Mouse (Mus musculus): ENCODE data around the gene Ppp1r12c. TPM values are rescaled to one million over a fixed set of nuclear protein-coding genes. Genes with fewer than 3 reads are reported as not detected.
A peak's percentile ranks its signal among the peaks of the same experiment; 100 is the strongest.

Ppp1r12c gene
- total and polyA plus RNA-seq, 3 experiments, result 55.8 to 103 (median 71.0) TPM

GRCm38 (mm10) chr7:4526341-4527301, 25.1 kb upstream of the Ppp1r12c start:
- Histone ChIP-seq H3K4me3 (replicated peaks in 1 of 3; ENCODE audit: low read depth in 2 of 3, low read length in 2 of 3, poor library complexity in 1 of 3) (peak overlapping the region; percentile 30 to 56 (median 52)), H3K4me2 (ENCODE audit: insufficient read depth, low read depth, poor library complexity, severe bottlenecking) (peak overlapping the region; percentile 40; the same call in 1 of the 2 replicates), H3K27me3 (replicated peaks) (peaks cover 1% of the 10 kb centered on the region), H3K36me3 (replicated peaks in 1 of 2; ENCODE audit: control insufficient read depth in 1 of 2, insufficient read depth in 1 of 2, low read length in 1 of 2) (no peaks in the 10 kb centered on the region), H3K79me2 (replicated peaks; ENCODE audit: control insufficient read depth, extremely low read depth, insufficient read depth, poor library complexity, severe bottlenecking) (no peaks in the 10 kb centered on the region), H3K9ac (ENCODE audit: insufficient read depth, low read depth) (peak overlapping the region; percentile 22; the same call in 1 of the 2 replicates), H3K9me3 (replicated peaks; ENCODE audit: low read length) (no peaks in the 10 kb centered on the region), H3K4me1 (ENCODE audit: control insufficient read depth in 1 of 2, insufficient read depth in 2 of 2) (peaks cover 7 to 12% of the 10 kb centered on the region in 2 experiments), H3K27ac (ENCODE audit: insufficient read depth, low read depth) (0 out of 2 replicates have a peak overlapping the region, but pooled peaks have one; percentile 1)
- dilution Hi-C loops (cut with MboI; ENCODE audit: extremely low pct_ligation_motif_present, extremely low pct_unique_long_range_greater_than_20kb, low sequenced_read_pairs) (no loop called here), in situ Hi-C loops (cut with MboI; ENCODE audit: low pct_ligation_motif_present, low pct_unique_long_range_greater_than_20kb, low sequenced_read_pairs) (loop anchor here (5.0 kb wide), 1 partner anchor 49 kb away; no protein-coding TSS in a partner anchor)
- peak; percentile 88 for DNase-seq (ENCODE audit: extremely low read depth)
- TF ChIP-seq NELFE (IDR thresholded peaks at IDR 0.05; ENCODE audit: low read depth, low read length) (no peak), IRF4 (IDR thresholded peaks at IDR 0.05; ENCODE audit: low read depth, low read length) (no peak), MAFK (IDR thresholded peaks at IDR 0.05; ENCODE audit: insufficient replicate concordance, low read length) (no peak), SMC3 (IDR thresholded peaks at IDR 0.05; ENCODE audit: low read depth, low read length) (peak; percentile 59), RAD21 (IDR thresholded peaks at IDR 0.05; ENCODE audit: low read depth, low read length) (peak; percentile 82), SIN3A (IDR thresholded peaks at IDR 0.05; ENCODE audit: low read length) (no peak), TCF12 (IDR thresholded peaks at IDR 0.05; ENCODE audit: low read depth, low read length) (no peak), EP300 (IDR thresholded peaks at IDR 0.05; ENCODE audit: low read length) (no peak), MAX (IDR thresholded peaks at IDR 0.05; ENCODE audit: low read length) (peak; percentile 47; the same call in 1 of the 2 replicates), GABPA (IDR thresholded peaks at IDR 0.05; ENCODE audit: insufficient replicate concordance, low read depth, low read length) (no peak), JUN (IDR thresholded peaks at IDR 0.05; ENCODE audit: insufficient read depth, low read depth, low read length) (no peak), TBP (conservative IDR thresholded peaks at IDR 0.05; ENCODE audit: low read depth, low read length) (no peak), PAX5 (IDR thresholded peaks at IDR 0.05; ENCODE audit: low read length) (no peak), POLR2A (IDR thresholded peaks at IDR 0.05; ENCODE audit: low read depth, low read length) (peak; percentile 50; the same call in 1 of the 2 replicates), POLR2AphosphoS2 (IDR thresholded peaks at IDR 0.05; ENCODE audit: low read depth, low read length) (no peak), BHLHE40 (IDR thresholded peaks at IDR 0.05; ENCODE audit: low read depth, low read length) (no peak), CHD1 (IDR thresholded peaks at IDR 0.05; ENCODE audit: low read depth, low read length) (no peak), E2F4 (IDR thresholded peaks at IDR 0.05; ENCODE audit: insufficient replicate concordance, low read depth, low read length) (no peak), ZKSCAN1 (IDR thresholded peaks at IDR 0.05; ENCODE audit: borderline replicate concordance, low read depth, low read length) (no peak), HCFC1 (IDR thresholded peaks at IDR 0.05; ENCODE audit: low read depth, low read length) (no peak), UBTF (IDR thresholded peaks at IDR 0.05; ENCODE audit: low read depth, low read length) (no peak), MXI1 (IDR thresholded peaks at IDR 0.05; ENCODE audit: low read depth, low read length) (peak; percentile 30; the same call in 1 of the 2 replicates), ELF1 (IDR thresholded peaks at IDR 0.05; ENCODE audit: low read depth, low read length) (no peak), JUND (conservative IDR thresholded peaks at IDR 0.05; ENCODE audit: low read depth, low read length) (no peak), ZC3H11A (IDR thresholded peaks at IDR 0.05; ENCODE audit: low read depth, low read length) (no peak), RCOR1 (conservative IDR thresholded peaks at IDR 0.05; ENCODE audit: low read depth, low read length) (no peak), USF1 (IDR thresholded peaks at IDR 0.05; ENCODE audit: low read depth, low read length) (no peak), MEF2A (IDR thresholded peaks at IDR 0.05; ENCODE audit: borderline replicate concordance, low read depth, low read length) (no peak), USF2 (conservative IDR thresholded peaks at IDR 0.05; ENCODE audit: low read depth, low read length) (no peak), CTCF (conservative IDR thresholded peaks at IDR 0.05 in 1 of 2, IDR thresholded peaks at IDR 0.05 in 1 of 2; ENCODE audit: low read depth in 2 of 2, low read length in 2 of 2) (peak in 1 of 2 experiments; percentile 82; a peak in 3 of 4 replicates), MYC (IDR thresholded peaks at IDR 0.05; ENCODE audit: low read depth, low read length) (0 out of 2 replicates have a peak, but pooled peaks have one; percentile 39), ZMIZ1 (IDR thresholded peaks at IDR 0.05; ENCODE audit: low read depth, low read length) (no peak), ZNF384 (IDR thresholded peaks at IDR 0.05; ENCODE audit: low read depth, low read length) (no peak), MAZ (IDR thresholded peaks at IDR 0.05; ENCODE audit: low read depth, low read length) (no peak), ETS1 (conservative IDR thresholded peaks at IDR 0.05; ENCODE audit: low read depth, low read length) (no peak)
